Mouse (Mus musculus) layer of hippocampus, postnatal 25 days (tissue): ENCODE measurements around the gene Elavl1. TPM values are rescaled to one million over a fixed set of nuclear protein-coding genes. Genes with fewer than 3 reads are reported as not detected.

Experiments used
- DNase-seq, 2 experiments: peaks; one replicate each; pipeline ENCODE4 v3.0.0; 2022; ENCODE audit warnings: mixed read lengths in 2 of 2, low spot score in 1 of 2; ENCODE audit errors: extremely low spot score in 1 of 2
- total RNA-seq, 2 experiments: library from RNA; stranded (reverse); gene quantifications; 2 replicates each; pipeline ENCODE4 v1.2.3; 2021

The Elavl1 gene
- total RNA-seq, 2 experiments from 2014 or later, result 74.1 to 77.7 TPM

DNA sequence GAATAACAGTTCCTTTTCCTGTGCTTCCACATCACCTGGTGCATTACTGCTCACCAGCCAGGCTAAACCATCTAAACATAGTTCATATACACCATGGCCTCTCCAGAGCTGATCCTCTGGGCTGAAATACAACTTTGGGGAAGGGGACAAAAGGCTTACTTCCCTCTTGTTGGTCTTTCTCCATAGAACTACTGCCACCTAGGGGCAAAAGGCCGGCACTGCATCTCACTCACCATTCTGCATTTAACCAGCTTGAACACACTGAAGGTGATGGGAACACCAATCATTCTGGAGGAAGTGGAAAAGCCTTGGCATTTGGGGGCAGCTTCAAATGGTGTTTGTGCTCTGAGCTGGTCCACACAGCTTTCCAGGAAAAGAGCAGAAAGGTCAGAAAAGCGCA lies 2.7 kb downstream of the Elavl1 start:
- DNase-seq, result peak; percentile 68 to 89

GRCm38 (mm10) chr8:4321031-4321430 lies 4.2 kb downstream of the Elavl1 start:
- no peak for DNase-seq

DNA sequence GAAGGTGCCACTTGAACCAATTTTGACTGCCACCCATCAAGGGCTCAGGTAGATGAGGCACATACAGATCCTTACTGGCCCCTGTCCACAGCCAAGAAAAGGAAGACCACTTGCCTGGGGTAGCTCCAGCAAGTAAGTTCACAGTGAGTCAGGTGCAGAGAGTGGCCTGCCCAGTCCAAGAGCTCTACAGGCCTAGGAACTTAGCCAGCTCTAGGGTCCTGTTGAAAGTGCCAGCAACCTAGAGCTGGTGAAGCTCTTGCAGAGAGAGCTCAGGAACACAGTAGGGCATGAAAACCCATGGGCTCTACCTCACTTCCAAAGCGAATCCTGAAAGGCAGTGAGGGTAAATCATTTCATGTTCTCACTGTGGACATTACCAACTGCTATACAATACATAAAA lies 4.8 kb downstream of the Elavl1 start:
- no peak for DNase-seq

GRCm38 (mm10) chr8:4319573-4319872 lies 5.7 kb downstream of the Elavl1 start:
- no peak for DNase-seq

GRCm38 (mm10) chr8:4318796-4319572 lies 6.2 kb downstream of the Elavl1 start:
- DNase-seq, result no peak

DNA sequence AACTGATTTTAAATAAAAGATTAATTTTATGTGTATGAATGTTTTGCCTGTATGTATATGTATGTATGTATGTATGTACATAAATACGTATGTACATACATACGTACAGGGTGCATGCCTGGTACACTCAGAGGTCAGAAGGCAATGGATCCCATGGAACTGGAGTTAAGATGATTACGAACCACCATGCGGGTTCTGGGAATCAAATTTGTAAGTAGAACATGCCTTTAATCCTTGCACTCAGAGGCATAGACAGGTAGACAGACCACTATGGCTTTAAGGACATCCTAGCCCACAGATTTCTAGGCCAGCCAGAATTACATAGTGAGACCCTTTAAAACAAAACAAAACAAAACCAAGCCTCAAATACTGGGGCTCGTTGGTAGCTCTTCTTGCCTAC lies 7.1 kb downstream of the Elavl1 start:
- no peak for DNase-seq

GRCm38 (mm10) chr8:4314852-4315251 lies 10.4 kb downstream of the Elavl1 start:
- no peak for DNase-seq

GRCm38 (mm10) chr8:4313254-4314124 lies 11.7 kb downstream of the Elavl1 start:
- DNase-seq, result no peak

- DNase-seq, result no peak
Observed at GRCm38 (mm10) chr8:4312104-4312503, 13.1 kb downstream of the Elavl1 start.

GRCm38 (mm10) chr8:4305838-4306237 lies 19.4 kb downstream of the Elavl1 start:
- DNase-seq, result no peak

DNA sequence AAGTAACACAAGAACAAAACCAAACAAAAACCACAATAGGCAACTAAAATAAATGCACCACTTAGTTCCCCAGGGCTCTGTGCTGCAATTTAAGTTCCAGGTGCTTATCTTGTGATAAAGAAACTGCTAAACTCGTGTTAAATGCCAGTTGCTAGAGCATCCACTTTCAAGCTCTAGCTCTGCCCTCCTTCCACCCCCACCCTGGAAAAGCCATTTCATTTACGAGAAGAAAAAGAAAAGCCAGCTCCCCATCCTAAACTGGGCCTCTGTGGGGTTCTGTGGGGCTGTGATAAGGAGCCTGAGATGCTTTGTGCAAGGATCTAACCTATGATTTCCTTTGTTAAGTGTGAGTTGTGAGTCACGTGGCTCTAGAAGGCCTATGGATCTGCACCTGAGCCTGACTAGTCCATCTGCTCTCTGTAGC lies 21.1 kb downstream of the Elavl1 start:
- no peak for DNase-seq

DNA sequence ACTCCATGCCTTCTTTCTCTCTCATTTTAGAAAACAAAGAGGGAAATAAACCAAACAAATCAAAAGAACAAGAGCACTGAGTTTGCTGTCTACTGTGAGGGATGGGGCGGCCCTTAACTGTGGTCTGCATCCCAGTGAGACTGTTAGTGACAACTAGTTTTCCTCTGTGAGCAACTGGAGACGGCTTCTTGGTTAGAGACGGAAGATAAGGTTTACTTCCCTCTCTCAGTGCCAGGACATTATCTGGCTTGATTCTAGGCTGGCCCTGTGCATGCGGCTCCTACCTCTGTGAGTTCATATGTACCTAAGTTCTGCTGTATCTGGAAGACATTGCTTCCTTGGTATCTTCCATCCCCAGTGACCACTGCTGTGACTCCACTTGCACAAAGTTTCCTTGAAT lies 27.4 kb downstream of the Elavl1 start:
- DNase-seq, result no peak

DNA sequence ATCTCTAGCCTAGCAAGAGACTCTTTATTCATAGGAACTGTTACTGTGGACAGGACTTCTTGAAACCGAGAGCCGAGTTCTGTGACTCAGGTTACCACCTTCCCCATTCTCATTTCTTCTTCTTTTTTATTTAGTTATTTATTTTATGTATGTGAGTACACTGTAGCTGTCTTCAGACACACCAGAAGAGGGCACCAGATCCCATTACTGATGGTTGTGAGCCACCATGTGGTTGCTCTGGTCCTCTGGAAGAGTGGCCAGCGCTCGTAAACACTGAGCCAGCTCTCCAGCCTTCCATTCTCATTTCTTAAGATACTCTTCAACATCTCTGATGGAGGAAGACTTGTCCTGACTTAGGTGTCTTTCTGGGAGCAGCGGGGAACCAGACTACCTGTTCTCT lies 32.5 kb downstream of the Elavl1 start:
- DNase-seq, result no peak

DNA sequence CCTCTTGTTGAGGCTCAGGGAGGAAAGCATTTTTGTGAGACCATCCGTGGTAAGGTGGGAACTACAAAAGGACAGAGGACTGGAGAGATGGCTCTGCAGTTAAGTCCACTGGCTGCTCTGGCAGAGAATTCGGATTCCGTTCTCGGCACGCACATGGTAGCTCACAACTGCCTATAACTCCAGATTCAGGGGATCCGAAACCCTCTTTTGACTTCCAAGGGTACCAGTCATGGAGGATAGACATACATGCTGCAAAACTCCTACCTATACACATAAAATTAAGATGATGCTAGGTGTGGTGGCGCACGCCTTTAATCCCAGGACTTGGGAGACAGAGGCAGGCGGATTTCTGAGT lies 49.1 kb downstream of the Elavl1 start:
- no peak for DNase-seq

GRCm38 (mm10) chr8:4275275-4276110 lies 49.7 kb downstream of the Elavl1 start, which contains the start of gene Timm44:
Timm44 (minus strand) TSS chr8:4275913.
- peak; percentile 87 to 94 for DNase-seq

DNA sequence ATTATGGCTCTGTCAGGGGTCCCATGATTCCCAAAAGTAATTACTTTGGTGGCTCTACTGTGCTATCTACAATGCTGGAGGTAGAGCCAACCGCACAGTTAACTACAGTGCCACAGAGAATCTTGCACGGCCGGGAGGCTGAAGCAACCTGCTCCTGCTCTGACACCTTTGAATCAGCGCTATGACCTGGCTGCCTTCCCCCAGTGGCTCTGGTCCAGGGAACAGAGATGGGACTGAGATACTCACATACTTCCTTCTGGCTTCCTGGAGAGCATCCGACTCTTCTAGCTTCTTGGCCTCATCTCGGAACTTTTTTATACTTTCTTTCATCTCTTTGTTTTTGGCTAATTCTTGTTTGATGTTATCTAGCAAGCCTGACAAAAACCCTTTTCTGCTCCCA lies 55.6 kb downstream of the Elavl1 start:
- no peak for DNase-seq

- no peak for DNase-seq
Observed at GRCm38 (mm10) chr8:4267627-4268026, 57.6 kb downstream of the Elavl1 start.

GRCm38 (mm10) chr8:4265160-4265914 lies 59.9 kb downstream of the Elavl1 start:
- DNase-seq, result no peak

GRCm38 (mm10) chr8:4263105-4263791 lies 62.0 kb downstream of the Elavl1 start:
- DNase-seq, result no peak

- no peak for DNase-seq
Observed at GRCm38 (mm10) chr8:4259805-4260170, 65.4 kb downstream of the Elavl1 start.
